ENCODE assay signal across 8 mouse cellular contexts in the genomic region with DNA sequence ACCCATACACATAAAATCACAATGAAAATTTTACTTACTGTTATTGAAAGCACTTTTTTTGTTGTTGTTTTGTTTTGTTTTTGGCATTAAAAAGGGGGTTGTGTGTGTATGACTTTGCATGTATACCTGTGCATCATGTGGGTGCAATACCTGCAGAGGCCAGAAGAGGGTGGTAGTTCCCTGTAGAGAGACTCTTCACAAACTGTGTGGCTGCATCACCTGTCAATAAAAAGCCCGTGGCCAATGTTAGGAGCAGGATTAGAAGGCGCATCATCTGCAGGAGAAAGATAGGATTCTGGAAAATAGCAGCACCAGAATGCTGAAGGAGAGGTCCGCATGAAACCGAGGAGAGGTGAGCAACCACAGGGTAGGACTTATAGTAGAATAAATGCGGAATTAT. TPM values are rescaled to one million over a fixed set of nuclear protein-coding genes. Genes with fewer than 3 reads are reported as not detected.
DNase-seq lines count a peak whose midpoint lies in the region; ATAC-seq and TF ChIP-seq lines count a peak whose summit lies in the region.

No protein-coding gene starts in this region.

- H3K4me3 ChIP-seq in lung, embryonic 14.5 days (ENCODE audit: low read depth, low read length), result no peak overlapping the region
- no peak overlapping the region for H3K4me3 ChIP-seq in forebrain, embryonic 14.5 days (ENCODE audit: low read depth, low read length)

- peaks cover 8% of the 10 kb centered on the region; the same call in 1 of the 2 replicates for H3K9me3 ChIP-seq in lung, embryonic 14.5 days (ENCODE audit: low read depth, low read length)
- H3K9me3 ChIP-seq in forebrain, embryonic 14.5 days (replicated peaks; ENCODE audit: control insufficient read depth, low read length), result no peaks in the 10 kb centered on the region; the same call in 1 of the 2 replicates

- no peaks in the 10 kb centered on the region for H3K36me3 ChIP-seq in lung, embryonic 14.5 days (ENCODE audit: insufficient read depth)
- H3K36me3 ChIP-seq in forebrain, embryonic 14.5 days (ENCODE audit: control insufficient read depth, insufficient read depth, low read length), result no peaks in the 10 kb centered on the region

- H3K4me1 ChIP-seq in lung, embryonic 14.5 days (ENCODE audit: insufficient read depth), result no peaks in the 10 kb centered on the region
- H3K4me1 ChIP-seq in forebrain, embryonic 14.5 days (ENCODE audit: control insufficient read depth, insufficient read depth, low read length), result no peaks in the 10 kb centered on the region

- TF ChIP-seq CTCF in lung, embryonic 14.5 days (IDR thresholded peaks at IDR 0.05; ENCODE audit: low read depth), result peak; percentile 68

- H3K27me3 ChIP-seq in lung, embryonic 14.5 days (ENCODE audit: insufficient read depth, low read length), result no peaks in the 10 kb centered on the region
- H3K27me3 ChIP-seq in forebrain, embryonic 14.5 days (replicated peaks; ENCODE audit: control insufficient read depth, insufficient read depth, low read length), result no peaks in the 10 kb centered on the region

- 84% methylated on average over 5 of the region's 5 CpGs for WGBS in lung, embryonic 14.5 days
- 91% methylated on average over 5 of the region's 5 CpGs for WGBS in forebrain, embryonic 14.5 days

- H3K27ac ChIP-seq in lung, embryonic 14.5 days (ENCODE audit: low read depth), result no peak overlapping the region
- H3K27ac ChIP-seq in forebrain, embryonic 14.5 days (ENCODE audit: low read depth, low read length), result no peak overlapping the region

- DNase-seq in heart, adult 11 months, result peak; percentile 87
- no peak for DNase-seq in heart, adult 8-10 months (ENCODE audit: low spot score)
- peak; percentile 50 for DNase-seq in spleen, adult 12 weeks (ENCODE audit: low spot score)
- no peak for DNase-seq in spleen, postnatal 36 days (ENCODE audit: low spot score in 2 of 2)
- peak; percentile 40 for DNase-seq in lung, embryonic 14.5 days
- DNase-seq in thymus, postnatal 4 days, result peak; percentile 76
- DNase-seq in forebrain, embryonic 14.5 days (ENCODE audit: low spot score), result no peak
- DNase-seq in urinary bladder, postnatal 4 days (ENCODE audit: low spot score in 2 of 2), result no peak

- no peak overlapping the region for H3K9ac ChIP-seq in lung, embryonic 14.5 days
- H3K9ac ChIP-seq in forebrain, embryonic 14.5 days (ENCODE audit: low read length), result no peak overlapping the region

- ATAC-seq in lung, embryonic 14.5 days (ENCODE audit: insufficient read depth), result no peak
- no peak for ATAC-seq in forebrain, embryonic 14.5 days

- no peak overlapping the region for H3K4me2 ChIP-seq in lung, embryonic 14.5 days
- H3K4me2 ChIP-seq in forebrain, embryonic 14.5 days (ENCODE audit: low read length), result no peak overlapping the region

RNA-seq across cellular contexts. Expression of a gene that starts 44.9 kb away (rescaled TPM):
- 1 to 10 TPM; 3.2 to 7.7 (median 7.3) TPM for total RNA-seq in heart, adult 8-10 months (2022)
- polyA plus RNA-seq in lung, embryonic 14.5 days (2014; fragmentation: Nextera tagmentation; extraction: Ambion mirVana), result 0.58 and 1.2 TPM in 2 replicates
- polyA plus RNA-seq in forebrain, embryonic 14.5 days (2014; fragmentation: Nextera tagmentation; extraction: Ambion mirVana), result 8.4 TPM in 1 of 2 replicates, not detected in the other

Comparison
In these comparisons a context has a peak if more than half of its experiments do, and no peak if none do; other contexts are left out.
1. DNase-seq: peak in heart, adult 11 months (single experiment), spleen, adult 12 weeks (single experiment), lung, embryonic 14.5 days (single experiment) and thymus, postnatal 4 days (single experiment); none in heart, adult 8-10 months (single experiment), spleen, postnatal 36 days (0 of 2), forebrain, embryonic 14.5 days (single experiment) and urinary bladder, postnatal 4 days (0 of 2).